Mouse (Mus musculus): ENCODE measurements around the gene Ly75. TPM values are rescaled to one million over a fixed set of nuclear protein-coding genes. Genes with fewer than 3 reads are reported as not detected.

Ly75 gene
- polyA plus RNA-seq, 1 experiment from 2014 or later, result 1.7 TPM

DNA sequence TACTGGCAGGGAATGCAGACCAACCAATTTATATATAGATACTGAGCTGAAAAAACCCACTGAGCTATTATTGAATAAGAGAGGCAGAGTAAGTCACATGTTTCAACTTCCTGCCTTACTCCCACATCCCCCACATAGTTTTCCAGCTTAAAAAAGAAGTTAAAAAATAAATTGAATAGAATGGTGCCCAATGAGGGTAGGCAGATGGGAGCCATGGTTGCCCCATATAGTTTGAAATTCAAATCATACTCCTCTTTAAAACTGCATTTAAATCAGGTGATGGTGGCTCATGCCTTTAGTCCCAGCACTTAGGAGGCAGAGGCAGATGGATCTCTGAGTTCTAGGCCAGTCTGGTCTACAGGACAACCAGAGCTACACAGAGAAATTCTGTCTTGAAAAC, 129.6 kb downstream of the Ly75 start:
- H3K9ac ChIP-seq (replicated peaks; ENCODE audit: low read depth), result no peak overlapping the region
- H3K4me1 ChIP-seq (ENCODE audit: insufficient read depth, low read depth, low read length), result peaks cover 4% of the 10 kb centered on the region; the same call in 1 of the 2 replicates
- ATAC-seq, result no peak
- no peaks in the 10 kb centered on the region for H3K9me3 ChIP-seq (ENCODE audit: low read length)
- H3K4me2 ChIP-seq (replicated peaks; ENCODE audit: low read depth, low read length), result no peak overlapping the region
- H3K36me3 ChIP-seq (ENCODE audit: insufficient read depth, low read length), result peaks cover 14% of the 10 kb centered on the region; the same call in 1 of the 2 replicates
- no peak overlapping the region for H3K4me3 ChIP-seq (ENCODE audit: low read depth, low read length)
- no peak for TF ChIP-seq CTCF (IDR thresholded peaks at IDR 0.05)
- TF ChIP-seq EP300 (IDR thresholded peaks at IDR 0.05), result no peak
- no peak for DNase-seq (ENCODE audit: low spot score)
- H3K27me3 ChIP-seq (replicated peaks; ENCODE audit: insufficient read depth, low read length), result no peaks in the 10 kb centered on the region
- no peak overlapping the region for H3K27ac ChIP-seq (ENCODE audit: low read length)

DNA sequence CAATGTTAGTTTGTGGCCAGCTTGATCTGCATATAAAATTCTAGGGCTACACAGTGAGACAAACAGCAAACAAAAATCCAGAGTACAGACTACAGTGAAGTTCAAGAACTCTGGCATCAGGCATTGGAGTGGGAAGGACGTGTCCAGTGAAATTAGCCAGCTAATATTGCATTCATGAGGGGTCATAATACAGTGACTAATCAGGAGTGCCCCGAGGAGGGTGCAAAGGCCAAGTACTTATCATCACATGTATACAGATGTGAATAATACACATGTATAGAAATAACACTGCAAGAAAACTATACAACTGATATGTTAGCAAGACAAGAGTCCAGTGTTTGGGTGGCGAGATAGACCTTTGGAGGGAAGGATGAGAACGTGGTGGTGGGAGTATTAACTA, 130.3 kb downstream of the Ly75 start:
- H3K9ac ChIP-seq (replicated peaks; ENCODE audit: low read depth), result no peak overlapping the region
- H3K27me3 ChIP-seq (replicated peaks; ENCODE audit: insufficient read depth, low read length), result no peaks in the 10 kb centered on the region
- 87% methylated on average over 4 of the region's 4 CpGs for WGBS
- no peak overlapping the region for H3K4me3 ChIP-seq (ENCODE audit: low read depth, low read length)
- H3K36me3 ChIP-seq (ENCODE audit: insufficient read depth, low read length), result peaks cover 14% of the 10 kb centered on the region; the same call in 1 of the 2 replicates
- peaks cover 4% of the 10 kb centered on the region; the same call in 1 of the 2 replicates for H3K4me1 ChIP-seq (ENCODE audit: insufficient read depth, low read depth, low read length)
- H3K27ac ChIP-seq (ENCODE audit: low read length), result no peak overlapping the region
- DNase-seq (ENCODE audit: low spot score), result no peak
- H3K9me3 ChIP-seq (ENCODE audit: low read length), result no peaks in the 10 kb centered on the region
- no peak overlapping the region for H3K4me2 ChIP-seq (replicated peaks; ENCODE audit: low read depth, low read length)
- no peak for ATAC-seq
- no peak for TF ChIP-seq CTCF (IDR thresholded peaks at IDR 0.05)
- no peak for TF ChIP-seq EP300 (IDR thresholded peaks at IDR 0.05)

Other genes starting within 250 kb of the Ly75 start
- gene Baz2b, start 173.5 kb downstream of the Ly75 start, polyA plus RNA-seq (2015; fragmentation: Nextera tagmentation; extraction: Ambion mirVana), result 63.0 and 64.9 TPM in 2 replicates
- gene March7, start 173.4 kb downstream of the Ly75 start, polyA plus RNA-seq (2015; fragmentation: Nextera tagmentation; extraction: Ambion mirVana), result 46.8 and 64.1 TPM in 2 replicates
- 74.9 and 87.1 TPM in 2 replicates for gene Cd302, start 98.8 kb downstream of the Ly75 start, polyA plus RNA-seq (2015; fragmentation: Nextera tagmentation; extraction: Ambion mirVana)
- 1.4 and 1.6 TPM in 2 replicates for gene Pla2r1, start 170.0 kb upstream of the Ly75 start, polyA plus RNA-seq (2015; fragmentation: Nextera tagmentation; extraction: Ambion mirVana)

All from lung, postnatal 0 days (tissue).